Mouse (Mus musculus): Measurements from ENCODE around the gene Cirbp. TPM values are rescaled to one million over a fixed set of nuclear protein-coding genes. Genes with fewer than 3 reads are reported as not detected.

Cirbp gene
- polyA plus RNA-seq, 2 experiments, result 10.1 to 19.8 TPM

DNA sequence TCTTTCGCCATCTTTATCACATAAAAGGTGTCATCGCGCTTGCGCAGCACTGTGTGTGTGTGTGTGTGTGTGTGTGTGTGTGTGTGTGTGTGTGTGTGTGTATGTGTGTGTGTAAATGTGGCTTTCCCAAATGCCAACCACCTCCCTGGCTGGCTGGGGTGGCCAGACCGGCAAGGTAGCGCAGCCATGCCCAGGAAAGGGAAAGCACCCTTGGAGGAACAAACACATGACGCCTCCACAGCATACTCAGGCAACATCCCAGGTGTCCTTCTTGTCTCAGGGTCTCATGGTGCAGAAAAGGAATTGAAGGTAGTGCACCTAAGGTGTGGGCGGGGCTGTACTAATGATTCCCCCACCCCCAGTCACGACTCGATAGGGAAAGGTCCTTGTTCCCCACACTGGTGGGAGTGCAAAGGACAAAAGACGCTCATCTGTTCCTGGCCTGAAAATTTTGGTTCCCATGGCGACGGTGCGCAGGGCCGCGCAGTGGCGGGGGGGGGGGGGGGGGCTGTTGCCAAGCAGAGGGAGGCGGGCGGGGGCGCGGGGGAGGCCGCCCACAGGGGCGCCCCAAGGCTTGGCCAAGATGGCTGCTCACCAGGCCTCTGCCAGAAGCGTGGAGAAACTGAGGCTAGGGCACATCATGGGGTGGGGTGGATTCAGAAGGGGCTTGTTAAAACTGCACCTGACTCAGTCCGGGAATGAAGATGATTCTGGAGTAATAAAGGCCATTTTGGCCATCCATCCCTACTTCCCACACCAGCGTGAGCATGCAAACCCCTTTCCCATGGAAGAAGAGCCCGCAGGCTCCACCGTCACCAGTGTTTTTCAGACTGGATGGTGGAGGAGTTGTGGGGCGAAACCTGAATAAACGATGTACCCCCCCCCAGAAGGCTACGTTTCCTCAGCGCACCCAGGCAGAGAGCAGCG is 27.9 kb upstream of the Cirbp start:
- Histone ChIP-seq H3K4me3 (ENCODE audit: insufficient read depth in 1 of 2, low read depth in 2 of 2, low read length in 2 of 2) (peak overlapping the region; percentile 54 to 55; a peak in 3 of 4 replicates), H3K4me2 (ENCODE audit: low read depth) (peak overlapping the region; percentile 83), H3K4me1 (replicated peaks; ENCODE audit: control insufficient read depth in 2 of 2, insufficient read depth in 2 of 2, low read length in 1 of 2) (peaks cover 2 to 23% of the 10 kb centered on the region in 2 experiments; a peak in 3 of 4 replicates), H3K9me3 (ENCODE audit: control insufficient read depth, low read length) (no peaks in the 10 kb centered on the region), H3K9ac (replicated peaks) (no peak overlapping the region), H3K27ac (no peak overlapping the region), H3K27me3 (ENCODE audit: control insufficient read depth, insufficient read depth, low read length) (peaks cover 33% of the 10 kb centered on the region), H3K36me3 (replicated peaks; ENCODE audit: control insufficient read depth, insufficient read depth, low read depth) (no peaks in the 10 kb centered on the region)
- no peak for ATAC-seq (ENCODE audit: insufficient read depth)
- 9% methylated on average over 27 of the region's 33 CpGs for WGBS (ENCODE audit: insufficient replicate concordance)
- TF ChIP-seq CTCF (IDR thresholded peaks at IDR 0.05; ENCODE audit: low read depth) (no peak), EP300 (IDR thresholded peaks at IDR 0.05; ENCODE audit: low read depth) (no peak)
- DNase-seq (ENCODE audit: low read depth in 3 of 3, low spot score in 3 of 3), result no peak

DNA sequence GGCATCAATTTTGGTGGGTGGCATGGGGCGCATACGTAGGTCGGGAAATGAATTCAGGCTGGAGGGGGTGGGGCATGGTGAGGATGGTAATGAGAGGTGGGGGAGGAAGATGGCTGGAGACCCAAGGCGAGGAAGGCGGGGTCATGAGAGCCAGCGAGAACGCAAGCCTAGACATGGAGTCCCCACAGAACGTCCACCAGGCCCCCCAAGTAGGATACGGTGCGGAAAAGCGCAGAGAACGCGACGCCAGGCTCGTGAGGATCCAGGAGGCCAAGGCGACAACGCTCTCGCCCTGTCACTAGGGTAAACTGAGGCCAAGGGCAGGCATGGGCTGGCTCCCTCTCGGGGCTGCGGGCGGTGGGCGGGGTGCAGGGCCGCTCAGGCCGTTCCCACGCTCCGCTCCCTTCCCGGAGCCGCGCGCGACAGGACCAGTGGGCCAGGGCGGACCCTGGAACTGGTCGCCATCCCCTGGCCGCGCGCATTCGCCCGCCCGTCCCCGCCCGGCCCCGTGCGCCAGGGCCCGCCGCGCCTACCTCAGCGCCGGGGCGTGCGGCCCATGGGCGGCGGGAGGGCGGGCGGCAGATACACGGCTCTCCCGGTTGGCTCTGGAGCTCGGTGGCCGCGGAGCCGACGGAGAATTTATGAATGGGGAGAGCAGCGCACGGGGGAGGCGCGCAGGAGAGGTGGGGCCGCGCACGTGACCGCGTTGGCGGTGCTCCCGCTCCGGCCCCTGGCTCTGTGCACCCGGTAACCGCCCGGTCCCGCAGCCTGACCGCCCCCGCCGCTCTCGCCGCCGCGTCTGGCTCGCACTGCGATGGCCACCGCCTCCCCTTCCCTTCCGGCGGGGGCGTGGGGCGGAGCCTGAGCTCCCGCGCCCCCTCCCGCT is 27.0 kb upstream of the Cirbp start, which contains the start of gene Atp5d:
Gene Atp5d (plus strand): TSS at position 80 of the 886 bp plus-strand sequence.
- TF ChIP-seq EP300 (IDR thresholded peaks at IDR 0.05; ENCODE audit: low read depth) (no peak), CTCF (IDR thresholded peaks at IDR 0.05; ENCODE audit: low read depth) (no peak)
- under 1% methylated on average over 89 of the region's 94 CpGs for WGBS (ENCODE audit: insufficient replicate concordance)
- Histone ChIP-seq H3K4me1 (replicated peaks; ENCODE audit: control insufficient read depth in 2 of 2, insufficient read depth in 2 of 2, low read length in 1 of 2) (peaks cover 2 to 24% of the 10 kb centered on the region in 2 experiments; a peak in 3 of 4 replicates), H3K9ac (replicated peaks) (peak within 1 kb of the TSS; percentile 43), H3K4me3 (ENCODE audit: insufficient read depth in 1 of 2, low read depth in 2 of 2, low read length in 2 of 2) (peak within 1 kb of the TSS; percentile 54 to 55), H3K9me3 (ENCODE audit: control insufficient read depth, low read length) (no peaks in the 10 kb centered on the region), H3K4me2 (ENCODE audit: low read depth) (peak within 1 kb of the TSS; percentile 83), H3K36me3 (replicated peaks; ENCODE audit: control insufficient read depth, insufficient read depth, low read depth) (no peaks in the 10 kb centered on the region), H3K27me3 (ENCODE audit: control insufficient read depth, insufficient read depth, low read length) (peaks cover 33% of the 10 kb centered on the region), H3K27ac (no peak within 1 kb of the TSS)
- ATAC-seq (ENCODE audit: insufficient read depth) (peak; percentile 5; the same call in 1 of the 2 replicates), DNase-seq (ENCODE audit: low read depth in 3 of 3, low spot score in 3 of 3) (no peak)

DNA sequence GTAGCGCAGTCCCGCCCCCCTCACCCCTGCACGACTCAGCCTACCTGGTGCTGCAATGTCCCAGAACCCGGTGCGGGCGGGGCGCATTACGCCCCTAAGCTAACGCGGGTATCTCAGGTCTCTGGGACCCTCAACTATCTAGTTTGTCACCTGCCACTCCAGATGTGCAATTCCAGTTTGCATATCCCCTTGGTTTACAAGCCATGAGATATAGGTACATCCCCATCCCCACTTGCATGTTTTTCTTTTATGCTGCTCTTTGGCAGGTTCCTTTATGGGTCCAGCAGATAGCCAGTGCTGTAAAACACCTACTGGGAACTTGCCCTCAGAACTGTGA is 26.4 kb upstream of the Cirbp start:
- WGBS (ENCODE audit: insufficient replicate concordance), result 2% methylated on average over 10 of the region's 10 CpGs
- no peak for ATAC-seq (ENCODE audit: insufficient read depth)
- Histone ChIP-seq H3K27ac (no peak overlapping the region), H3K9me3 (ENCODE audit: control insufficient read depth, low read length) (no peaks in the 10 kb centered on the region), H3K4me2 (ENCODE audit: low read depth) (peak overlapping the region; percentile 83), H3K27me3 (ENCODE audit: control insufficient read depth, insufficient read depth, low read length) (peaks cover 33% of the 10 kb centered on the region), H3K9ac (replicated peaks) (no peak overlapping the region; the same call in 1 of the 2 replicates), H3K4me3 (ENCODE audit: insufficient read depth in 1 of 2, low read depth in 2 of 2, low read length in 2 of 2) (peak overlapping the region; percentile 54 to 55), H3K4me1 (replicated peaks; ENCODE audit: control insufficient read depth in 2 of 2, insufficient read depth in 2 of 2, low read length in 1 of 2) (peaks cover 2 to 24% of the 10 kb centered on the region in 2 experiments; a peak in 3 of 4 replicates), H3K36me3 (replicated peaks; ENCODE audit: control insufficient read depth, insufficient read depth, low read depth) (peaks cover 6% of the 10 kb centered on the region)
- no peak for TF ChIP-seq EP300 (IDR thresholded peaks at IDR 0.05; ENCODE audit: low read depth)
- no peak for TF ChIP-seq CTCF (IDR thresholded peaks at IDR 0.05; ENCODE audit: low read depth)
- no peak for DNase-seq (ENCODE audit: low read depth in 3 of 3, low spot score in 3 of 3)

DNA sequence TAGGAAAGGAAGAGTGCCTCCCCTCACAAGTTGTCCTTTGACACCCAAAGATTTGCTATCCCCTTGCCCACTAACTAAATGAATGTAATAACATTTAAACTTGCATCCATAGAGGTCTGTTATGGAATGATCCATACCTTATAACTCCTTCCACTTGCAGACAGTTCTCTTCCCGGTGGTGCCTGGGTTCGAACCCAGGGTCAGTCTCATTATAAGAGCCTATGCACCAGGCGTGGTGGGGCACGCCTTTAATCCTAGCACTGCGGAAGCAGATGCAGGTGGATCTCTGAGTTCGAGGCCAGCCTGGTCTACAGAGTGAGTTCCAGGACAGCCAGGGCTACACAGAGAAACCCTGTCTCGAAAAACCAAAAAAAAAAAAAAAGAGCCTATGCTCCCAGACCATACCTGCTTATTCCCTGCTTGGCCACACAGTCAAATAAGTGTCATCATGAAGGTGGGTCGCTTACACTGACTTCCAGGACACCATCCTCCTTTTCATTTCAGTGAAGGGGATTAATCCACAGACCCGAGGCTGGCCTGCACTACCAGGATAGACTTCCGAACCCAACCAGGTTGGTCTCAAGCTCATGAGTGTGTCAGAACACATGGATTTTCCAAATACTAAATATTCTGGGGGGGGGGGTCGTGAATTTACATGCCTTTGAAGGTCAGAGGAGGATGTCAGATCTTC is 25.7 kb upstream of the Cirbp start:
- Histone ChIP-seq H3K4me1 (replicated peaks; ENCODE audit: control insufficient read depth in 2 of 2, insufficient read depth in 2 of 2, low read length in 1 of 2) (peaks cover 2 to 24% of the 10 kb centered on the region in 2 experiments; a peak in 3 of 4 replicates), H3K4me2 (ENCODE audit: low read depth) (no peak overlapping the region), H3K9ac (replicated peaks) (no peak overlapping the region), H3K9me3 (ENCODE audit: control insufficient read depth, low read length) (no peaks in the 10 kb centered on the region), H3K27me3 (ENCODE audit: control insufficient read depth, insufficient read depth, low read length) (peaks cover 33% of the 10 kb centered on the region), H3K27ac (no peak overlapping the region), H3K4me3 (ENCODE audit: insufficient read depth in 1 of 2, low read depth in 2 of 2, low read length in 2 of 2) (no peak overlapping the region), H3K36me3 (replicated peaks; ENCODE audit: control insufficient read depth, insufficient read depth, low read depth) (peaks cover 12% of the 10 kb centered on the region)
- WGBS (ENCODE audit: insufficient replicate concordance), result 74% methylated on average over 11 of the region's 11 CpGs
- no peak for ATAC-seq (ENCODE audit: insufficient read depth)
- DNase-seq (ENCODE audit: low read depth in 3 of 3, low spot score in 3 of 3), result no peak
- TF ChIP-seq EP300 (IDR thresholded peaks at IDR 0.05; ENCODE audit: low read depth) (no peak), CTCF (IDR thresholded peaks at IDR 0.05; ENCODE audit: low read depth) (no peak)

Measured in liver, embryonic 14.5 days (tissue).